18 mouse cellular contexts compared by ENCODE assay signal in the genomic region with DNA sequence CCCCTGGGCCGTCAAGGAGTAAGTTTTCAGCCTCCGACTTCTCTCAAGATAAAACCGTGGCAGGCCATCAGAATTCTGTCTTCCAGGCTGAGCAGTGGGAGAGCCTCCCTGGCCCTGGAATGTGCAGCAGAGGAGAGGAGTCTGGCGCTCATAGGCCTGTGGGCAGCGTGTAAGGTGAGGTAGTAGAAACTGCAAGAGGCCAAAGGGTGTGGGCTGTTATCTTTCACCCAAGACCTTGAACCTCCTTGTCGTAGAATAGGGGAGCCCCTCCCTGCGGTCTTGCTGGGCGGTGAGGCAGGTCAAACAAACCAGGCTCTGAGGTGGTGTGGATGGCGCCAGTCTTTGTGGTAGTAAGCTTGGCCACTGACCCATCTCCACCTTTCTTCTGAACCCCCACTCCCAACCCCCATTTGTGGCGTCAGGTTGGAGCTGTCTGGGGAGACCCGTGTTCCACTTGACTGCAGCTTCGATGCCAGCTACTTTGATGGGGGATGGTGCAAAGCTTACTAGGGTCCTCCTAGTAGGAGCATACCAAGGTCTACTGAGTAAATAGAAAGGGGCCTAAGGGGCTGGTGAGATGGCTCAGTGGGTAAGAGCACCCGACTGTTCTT. TPM values are rescaled to one million over a fixed set of nuclear protein-coding genes. Genes with fewer than 3 reads are reported as not detected.
DNase-seq lines count a peak whose midpoint lies in the region; ATAC-seq and TF ChIP-seq lines count a peak whose summit lies in the region.
"Had no signal": no experiment of that assay in that cellular context is flagged by ENCODE, and none has a peak within 500 bp of the region (broad histone marks: within the 10 kb centered on the region; RNA-seq: fewer than 3 reads in every experiment).

No protein-coding gene starts in this region.

- WGBS in intestine, postnatal 0 days = 46% methylated on average over 13 of the region's 13 CpGs
- 89% methylated on average over 13 of the region's 13 CpGs for WGBS in forebrain, embryonic 16.5 days

- H3K27ac ChIP-seq in intestine, postnatal 0 days (ENCODE audit: low read depth, low read length) = peak overlapping the region; percentile 50; the same call in 1 of the 2 replicates
- H3K27ac ChIP-seq in forebrain, embryonic 16.5 days (ENCODE audit: low read length) = no peak overlapping the region
- H3K27ac ChIP-seq: embryonic facial prominence, embryonic 10.5 days; hindbrain, embryonic 10.5 days; limb, embryonic 13.5 days; midbrain, embryonic 10.5 days had no signal

- no peaks in the 10 kb centered on the region; the same call in 1 of the 2 replicates for H3K27me3 ChIP-seq in E14TG2a.4 (ENCODE audit: insufficient read depth, low read length)
- H3K27me3 ChIP-seq in intestine, postnatal 0 days (replicated peaks; ENCODE audit: control insufficient read depth, insufficient read depth, low read length) = no peaks in the 10 kb centered on the region
- H3K27me3 ChIP-seq in forebrain, embryonic 16.5 days (replicated peaks; ENCODE audit: control insufficient read depth, insufficient read depth, low read length) = no peaks in the 10 kb centered on the region
- H3K27me3 ChIP-seq: limb, embryonic 13.5 days; Patski had no signal

- DNase-seq in ES-CJ7 (ENCODE audit: low read depth, low spot score) = peak; percentile 24
- no peak for DNase-seq in left cerebral cortex, postnatal 36 days (ENCODE audit: low spot score in 2 of 2)
- no peak for DNase-seq in right cerebral cortex, adult 18-20 months
- DNase-seq: cerebellum, adult 11-12 months; cerebellum, postnatal 36 days; gastrocnemius, postnatal 25 days; lung, postnatal 10 days; retina, postnatal 1 day had no signal

- H3K4me2 ChIP-seq in intestine, postnatal 0 days (replicated peaks; ENCODE audit: low read depth) = no peak overlapping the region
- H3K4me2 ChIP-seq in forebrain, embryonic 16.5 days (ENCODE audit: low read length) = no peak overlapping the region
- H3K4me2 ChIP-seq: limb, embryonic 13.5 days had no signal

- intact Hi-C loops in left cerebral cortex, postnatal 36 days (cut with DNase I) = no loop called here

- no peak for TF ChIP-seq CTCF in E14TG2a.4 (conservative IDR thresholded peaks at IDR 0.05; ENCODE audit: low read length)
- TF ChIP-seq CTCF in intestine, postnatal 0 days (IDR thresholded peaks at IDR 0.05; ENCODE audit: low read depth) = no peak

- H3K4me3 ChIP-seq in E14TG2a.4 (replicated peaks; ENCODE audit: low read length) = 0 out of 2 replicates have a peak overlapping the region, but pooled peaks have one; percentile 7
- H3K4me3 ChIP-seq in intestine, postnatal 0 days (ENCODE audit: low read depth, low read length) = no peak overlapping the region
- H3K4me3 ChIP-seq in forebrain, embryonic 16.5 days (replicated peaks; ENCODE audit: low read length) = no peak overlapping the region
- H3K4me3 ChIP-seq: embryonic facial prominence, embryonic 10.5 days; hindbrain, embryonic 10.5 days; limb, embryonic 13.5 days; midbrain, embryonic 10.5 days had no signal

- H3K36me3 ChIP-seq in E14TG2a.4 (ENCODE audit: insufficient read depth, low read length) = peaks cover 32% of the 10 kb centered on the region
- peaks cover 18% of the 10 kb centered on the region for H3K36me3 ChIP-seq in intestine, postnatal 0 days (ENCODE audit: control insufficient read depth, insufficient read depth)
- no peaks in the 10 kb centered on the region for H3K36me3 ChIP-seq in forebrain, embryonic 16.5 days (ENCODE audit: control insufficient read depth, insufficient read depth)

- peaks cover 20% of the 10 kb centered on the region for H3K4me1 ChIP-seq in E14TG2a.4 (replicated peaks; ENCODE audit: low read depth, low read length)
- H3K4me1 ChIP-seq in intestine, postnatal 0 days (replicated peaks; ENCODE audit: control insufficient read depth, insufficient read depth, low read length) = peaks cover 7% of the 10 kb centered on the region; the same call in 1 of the 2 replicates
- H3K4me1 ChIP-seq in forebrain, embryonic 16.5 days (replicated peaks; ENCODE audit: control insufficient read depth, insufficient read depth, low read length) = no peaks in the 10 kb centered on the region
- H3K4me1 ChIP-seq: limb, embryonic 13.5 days had no signal

- H3K9ac ChIP-seq in intestine, postnatal 0 days (ENCODE audit: low read depth, low read length) = no peak overlapping the region
- no peak overlapping the region for H3K9ac ChIP-seq in forebrain, embryonic 16.5 days (replicated peaks; ENCODE audit: low read depth, low read length)
- H3K9ac ChIP-seq: limb, embryonic 13.5 days had no signal

- H3K9me3 ChIP-seq in E14TG2a.4 (ENCODE audit: low read length) = no peaks in the 10 kb centered on the region
- no peaks in the 10 kb centered on the region for H3K9me3 ChIP-seq in intestine, postnatal 0 days (ENCODE audit: control insufficient read depth)
- no peaks in the 10 kb centered on the region for H3K9me3 ChIP-seq in forebrain, embryonic 16.5 days (ENCODE audit: control insufficient read depth, low read length)
- H3K9me3 ChIP-seq: embryonic facial prominence, embryonic 10.5 days; hindbrain, embryonic 10.5 days; limb, embryonic 13.5 days; midbrain, embryonic 10.5 days had no signal

- ATAC-seq in intestine, postnatal 0 days = peak; percentile 65
- peak; percentile 28 for ATAC-seq in megakaryocyte progenitor cell, adult 5-6 weeks (replicated peaks; ENCODE audit: poor library complexity)
- ATAC-seq in forebrain, embryonic 16.5 days = no peak
- ATAC-seq: CD4-positive, CD25-positive, alpha-beta regulatory T cell, adult 4 months; Patski had no signal

RNA-seq across cellular contexts. Expression of a gene that starts 7.0 kb away (rescaled TPM):
- 129 and 138 TPM in 2 replicates for polyA plus RNA-seq in intestine, postnatal 0 days (2015; fragmentation: Nextera tagmentation; extraction: Ambion mirVana)
- total RNA-seq in megakaryocyte progenitor cell, adult 5-6 weeks (2015) = 105 and 126 TPM in 2 replicates
- 30.6 and 39.6 TPM in 2 replicates for total RNA-seq in megakaryocyte progenitor cell, adult 5-6 weeks (2017)
- 10 to 100 TPM; 18.1 to 19.5 TPM for total RNA-seq in left cerebral cortex, postnatal 36 days (2021)
- polyA plus RNA-seq in forebrain, embryonic 16.5 days (2015; fragmentation: Nextera tagmentation; extraction: Ambion mirVana) = 6.3 and 9.2 TPM in 2 replicates

RNA-seq across cellular contexts. Expression of a gene that starts 23.3 kb away (rescaled TPM):
- 5.8 and 6.0 TPM in 2 replicates for polyA plus RNA-seq in intestine, postnatal 0 days (2015; fragmentation: Nextera tagmentation; extraction: Ambion mirVana)
- total RNA-seq in megakaryocyte progenitor cell, adult 5-6 weeks (2015) = 10.5 and 10.6 TPM in 2 replicates
- total RNA-seq in megakaryocyte progenitor cell, adult 5-6 weeks (2017) = 11.4 and 12.9 TPM in 2 replicates
- total RNA-seq in left cerebral cortex, postnatal 36 days (2021) = 10 to 100 TPM in 1 of 2 experiments, 1 to 10 TPM in 1; 9.9 to 11.1 TPM
- 26.8 and 30.4 TPM in 2 replicates for polyA plus RNA-seq in forebrain, embryonic 16.5 days (2015; fragmentation: Nextera tagmentation; extraction: Ambion mirVana)

RNA-seq across cellular contexts. Expression of a gene that starts 23.5 kb away (rescaled TPM):
- polyA plus RNA-seq in intestine, postnatal 0 days (2015; fragmentation: Nextera tagmentation; extraction: Ambion mirVana) = 219 and 222 TPM in 2 replicates
- 52.6 and 54.4 TPM in 2 replicates for total RNA-seq in megakaryocyte progenitor cell, adult 5-6 weeks (2015)
- total RNA-seq in megakaryocyte progenitor cell, adult 5-6 weeks (2017) = 188 and 205 TPM in 2 replicates
- total RNA-seq in left cerebral cortex, postnatal 36 days (2021) = 100 to 1,000 TPM; 184 to 206 TPM
- 118 and 125 TPM in 2 replicates for polyA plus RNA-seq in forebrain, embryonic 16.5 days (2015; fragmentation: Nextera tagmentation; extraction: Ambion mirVana)

RNA-seq across cellular contexts. Expression of a gene that starts 25.5 kb away (rescaled TPM):
- polyA plus RNA-seq in intestine, postnatal 0 days (2015; fragmentation: Nextera tagmentation; extraction: Ambion mirVana) = 101 and 104 TPM in 2 replicates
- 60.5 and 84.8 TPM in 2 replicates for total RNA-seq in megakaryocyte progenitor cell, adult 5-6 weeks (2015)
- 97.5 and 98.7 TPM in 2 replicates for total RNA-seq in megakaryocyte progenitor cell, adult 5-6 weeks (2017)
- total RNA-seq in left cerebral cortex, postnatal 36 days (2021) = 10 to 100 TPM; 78.8 to 80.1 TPM
- polyA plus RNA-seq in forebrain, embryonic 16.5 days (2015; fragmentation: Nextera tagmentation; extraction: Ambion mirVana) = 115 and 121 TPM in 2 replicates

RNA-seq across cellular contexts. Expression of a gene that starts 44.5 kb away (rescaled TPM):
- polyA plus RNA-seq in intestine, postnatal 0 days (2015; fragmentation: Nextera tagmentation; extraction: Ambion mirVana) = 0.14 and 0.35 TPM in 2 replicates
- 1.6 and 2.0 TPM in 2 replicates for total RNA-seq in megakaryocyte progenitor cell, adult 5-6 weeks (2015)
- total RNA-seq in megakaryocyte progenitor cell, adult 5-6 weeks (2017) = 0.37 and 0.57 TPM in 2 replicates
- total RNA-seq in left cerebral cortex, postnatal 36 days (2021) = 1 to 10 TPM in 1 of 2 experiments, under 1 TPM in 1; 0.39 to 1.9 TPM
- 1.0 and 1.4 TPM in 2 replicates for polyA plus RNA-seq in forebrain, embryonic 16.5 days (2015; fragmentation: Nextera tagmentation; extraction: Ambion mirVana)
